Mouse (Mus musculus): ENCODE data around the gene Fpr2.

DNA sequence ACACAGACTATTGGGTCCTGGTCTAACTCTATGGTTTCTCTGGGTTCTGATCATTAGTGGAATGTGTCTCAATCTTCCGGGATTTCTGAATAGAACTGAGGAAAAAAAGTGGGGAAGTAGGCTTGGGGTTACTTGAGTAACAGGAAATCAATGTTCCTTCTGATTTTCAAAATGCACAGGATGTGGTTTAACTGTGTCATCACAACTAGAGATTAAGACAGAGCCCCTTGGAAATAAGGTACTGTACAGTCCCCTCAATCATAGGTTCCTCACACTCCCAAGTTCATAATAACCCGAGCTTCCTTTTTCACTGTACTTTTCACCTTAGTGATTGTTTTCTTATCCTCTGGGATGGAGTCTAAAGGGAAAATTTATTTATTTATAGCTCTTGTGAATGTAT lies 15.9 kb upstream of the Fpr2 start:
- TF ChIP-seq EP300 (IDR thresholded peaks at IDR 0.05; ENCODE audit: insufficient read depth, low read depth, low read length): no peak
- no peak for TF ChIP-seq POLR2A (IDR thresholded peaks at IDR 0.05; ENCODE audit: insufficient read depth, low read length)
